Mouse (Mus musculus) limb, embryonic 15.5 days (tissue): Measurements from ENCODE around the gene Abcd2. TPM values are rescaled to one million over a fixed set of nuclear protein-coding genes. Genes with fewer than 3 reads are reported as not detected.

ENCODE experiments used
- ATAC-seq: fragments of 200-750 bp; cut with Nextera tagmentation; 2 replicates; pipeline ENCODE4 v1.8.0; 2017; ENCODE audit warnings: low read depth, moderate TSS enrichment; ENCODE audit not compliant: insufficient number of reproducible peaks, low FRiP score, low TSS enrichment
- H3K27ac ChIP-seq: fragments of 300-500 bp; sonication (generic); 2 replicates; pipeline ENCODE4 v1.5.1; 2015; ENCODE audit warnings: moderate library complexity, mild to moderate bottlenecking, inconsistent platforms
- H3K27me3 ChIP-seq: fragments of 300-500 bp; sonication (generic); 2 replicates; pipeline ENCODE4 v1.6.1; 2015; ENCODE audit warnings: inconsistent platforms
- H3K36me3 ChIP-seq: fragments of 300-500 bp; sonication (generic); 2 replicates; pipeline ENCODE4 v1.6.1; 2015; ENCODE audit warnings: inconsistent platforms
- H3K4me1 ChIP-seq: fragments of 300-500 bp; sonication (generic); 2 replicates; pipeline ENCODE4 v1.6.1; 2015; ENCODE audit warnings: inconsistent platforms
- H3K4me2 ChIP-seq: fragments of 300-500 bp; sonication (generic); 2 replicates; pipeline ENCODE4 v1.6.1; 2015; ENCODE audit warnings: mild to moderate bottlenecking, inconsistent platforms
- H3K4me3 ChIP-seq: fragments of 300-500 bp; sonication (generic); 2 replicates; pipeline ENCODE4 v1.5.1; 2015; ENCODE audit warnings: mild to moderate bottlenecking, inconsistent platforms
- H3K9ac ChIP-seq: fragments of 300-500 bp; sonication (generic); 2 replicates; pipeline ENCODE4 v1.6.1; 2015; ENCODE audit warnings: inconsistent platforms
- H3K9me3 ChIP-seq: fragments of 300-500 bp; sonication (generic); 2 replicates; pipeline ENCODE4 v1.6.1; 2016; ENCODE audit warnings: inconsistent platforms
- WGBS: fragments of 180-500 bp; shearing (Covaris S2); methylation state at CpG from one replicate; pipeline ENCODE4 v1.1.7; 2015; 5-methylcytosine and 5-hydroxymethylcytosine counted together
- polyA plus RNA-seq: library from polyadenylated mRNA; unstranded; fragments of >200 nt; fragmentation: Nextera tagmentation; extraction: Ambion mirVana; gene quantifications from 2 replicates; pipeline ENCODE4 v1.2.1, GENCODE M21; 2015

Abcd2 gene
- polyA plus RNA-seq, 1 experiment from 2014 or later, result 1.6 TPM

GRCm38 (mm10) chr15:91186358-91186757, 5.2 kb downstream of the Abcd2 start:
- Histone ChIP-seq H3K27me3 (no peaks in the 10 kb centered on the region), H3K4me2 (no peak overlapping the region), H3K27ac (no peak overlapping the region), H3K4me1 (peaks cover 7% of the 10 kb centered on the region), H3K9me3 (no peaks in the 10 kb centered on the region), H3K36me3 (no peaks in the 10 kb centered on the region), H3K4me3 (no peak overlapping the region), H3K9ac (no peak overlapping the region)
- 72% methylated on average over 6 of the region's 6 CpGs for WGBS
- no peak for ATAC-seq

DNA sequence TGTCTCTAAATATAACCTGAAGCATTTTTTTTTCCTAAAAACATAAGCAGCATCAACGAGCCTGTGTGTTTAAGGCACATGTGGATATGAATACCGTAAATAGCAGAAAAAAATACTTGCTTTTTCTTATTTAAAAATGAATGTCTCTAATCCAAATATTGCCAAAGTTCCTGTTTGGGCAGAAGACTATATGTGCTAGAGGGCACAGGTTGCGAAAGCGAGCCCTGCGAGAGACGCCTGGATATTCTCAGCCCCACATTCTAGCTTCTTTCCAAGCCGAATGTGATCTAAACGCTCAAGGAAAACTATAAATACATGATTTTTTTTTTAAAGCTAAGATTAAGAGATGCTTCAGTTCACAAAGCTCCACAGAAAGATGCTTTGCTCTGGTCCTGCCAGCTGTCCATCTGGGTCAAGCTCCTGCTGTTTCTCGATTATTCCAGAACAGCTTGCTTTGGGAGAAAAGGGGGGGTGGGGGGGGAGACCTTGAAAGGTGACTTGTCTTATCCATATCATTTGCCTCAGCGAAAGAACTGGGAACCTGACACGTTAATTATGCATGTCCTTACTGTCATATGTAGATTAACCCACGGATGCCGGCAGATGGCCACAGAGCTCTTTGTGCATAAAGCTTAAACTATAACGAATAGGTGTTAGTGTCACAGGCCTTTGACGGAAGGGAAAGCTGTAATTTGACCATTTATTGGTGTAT, 11.5 kb downstream of the Abcd2 start:
- WGBS, result 71% methylated on average over 15 of the region's 15 CpGs
- Histone ChIP-seq H3K4me2 (no peak overlapping the region), H3K9ac (no peak overlapping the region), H3K36me3 (no peaks in the 10 kb centered on the region), H3K27me3 (no peaks in the 10 kb centered on the region), H3K27ac (no peak overlapping the region), H3K9me3 (no peaks in the 10 kb centered on the region), H3K4me1 (no peaks in the 10 kb centered on the region), H3K4me3 (no peak overlapping the region)
- no peak for ATAC-seq

DNA sequence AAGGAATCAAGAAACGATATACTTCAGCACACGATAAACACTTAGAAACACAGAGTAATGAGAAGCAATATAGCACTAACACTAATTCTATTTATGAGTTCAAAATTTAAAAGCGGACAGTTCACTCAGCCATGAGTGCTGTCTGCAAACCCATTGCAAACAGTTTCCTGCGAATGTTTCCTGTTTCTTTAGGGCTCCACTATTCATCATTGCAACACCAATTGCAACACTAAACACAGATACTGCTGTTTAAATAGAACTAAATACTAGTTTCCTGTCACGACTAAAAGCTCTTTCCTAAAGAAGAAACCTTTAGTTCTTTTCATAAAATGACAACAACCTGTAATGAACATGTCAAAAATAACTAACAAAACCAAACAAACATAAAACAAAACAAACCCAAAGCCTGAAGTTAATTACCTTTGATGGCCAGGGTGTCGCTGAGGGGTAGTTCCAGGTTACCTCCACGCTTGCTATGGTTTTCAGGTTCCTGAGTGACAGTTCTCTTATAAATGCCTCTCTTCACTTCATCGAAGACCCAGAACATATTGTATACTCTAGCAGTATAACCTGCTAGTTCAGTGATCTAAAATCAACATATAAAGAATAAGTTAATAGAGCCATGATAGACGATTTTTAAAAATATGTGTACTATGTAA, 12.8 kb downstream of the Abcd2 start:
- Histone ChIP-seq H3K36me3 (no peaks in the 10 kb centered on the region), H3K9ac (no peak overlapping the region), H3K4me1 (no peaks in the 10 kb centered on the region), H3K4me3 (no peak overlapping the region), H3K27me3 (no peaks in the 10 kb centered on the region), H3K9me3 (no peaks in the 10 kb centered on the region), H3K4me2 (no peak overlapping the region), H3K27ac (no peak overlapping the region)
- ATAC-seq, result no peak
- WGBS, result 68% methylated on average over 9 of the region's 9 CpGs

DNA sequence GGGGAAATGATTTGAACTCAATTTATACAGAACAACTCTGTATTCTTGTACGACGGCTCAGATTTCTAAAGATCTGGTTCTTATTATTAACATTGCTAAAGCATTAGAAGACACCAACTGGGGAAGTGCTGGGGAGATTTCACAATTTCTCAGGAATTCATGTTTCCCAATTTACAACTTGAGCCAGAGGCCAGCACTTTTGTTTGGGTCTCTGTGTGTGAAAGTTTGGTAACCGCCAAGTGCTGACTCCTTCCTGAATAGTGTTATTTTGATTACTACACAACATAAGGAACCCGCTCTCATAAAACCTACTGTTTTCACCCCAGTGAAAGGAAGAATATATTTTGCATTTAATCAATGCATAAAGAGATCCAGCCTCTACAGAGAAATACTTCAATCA, 19.4 kb downstream of the Abcd2 start:
- Histone ChIP-seq H3K4me3 (no peak overlapping the region), H3K4me2 (no peak overlapping the region), H3K4me1 (peaks cover 8% of the 10 kb centered on the region; the same call in 1 of the 2 replicates), H3K9ac (no peak overlapping the region), H3K36me3 (no peaks in the 10 kb centered on the region), H3K27me3 (no peaks in the 10 kb centered on the region), H3K27ac (no peak overlapping the region), H3K9me3 (no peaks in the 10 kb centered on the region)
- ATAC-seq, result no peak
- 34% methylated on average over 4 of the region's 4 CpGs for WGBS

GRCm38 (mm10) chr15:91171332-91171731, 20.3 kb downstream of the Abcd2 start:
- no peak overlapping the region for H3K4me2 ChIP-seq
- WGBS, result 56% methylated on average over 4 of the region's 4 CpGs
- no peak for ATAC-seq
- H3K4me1 ChIP-seq, result peaks cover 8% of the 10 kb centered on the region; the same call in 1 of the 2 replicates
- H3K36me3 ChIP-seq, result no peaks in the 10 kb centered on the region
- H3K27me3 ChIP-seq, result no peaks in the 10 kb centered on the region
- no peak overlapping the region for H3K9ac ChIP-seq
- no peak overlapping the region for H3K4me3 ChIP-seq
- H3K9me3 ChIP-seq, result no peaks in the 10 kb centered on the region
- H3K27ac ChIP-seq, result no peak overlapping the region

- Histone ChIP-seq H3K9me3 (no peaks in the 10 kb centered on the region), H3K27me3 (no peaks in the 10 kb centered on the region), H3K9ac (no peak overlapping the region), H3K4me1 (peaks cover 8% of the 10 kb centered on the region; the same call in 1 of the 2 replicates), H3K36me3 (no peaks in the 10 kb centered on the region), H3K4me3 (no peak overlapping the region), H3K4me2 (no peak overlapping the region), H3K27ac (no peak overlapping the region)
- WGBS, result 66% methylated on average over 9 of the region's 9 CpGs
- no peak for ATAC-seq
These were observed 20.8 kb downstream of the Abcd2 start for GRCm38 (mm10) chr15:91170602-91171328.

DNA sequence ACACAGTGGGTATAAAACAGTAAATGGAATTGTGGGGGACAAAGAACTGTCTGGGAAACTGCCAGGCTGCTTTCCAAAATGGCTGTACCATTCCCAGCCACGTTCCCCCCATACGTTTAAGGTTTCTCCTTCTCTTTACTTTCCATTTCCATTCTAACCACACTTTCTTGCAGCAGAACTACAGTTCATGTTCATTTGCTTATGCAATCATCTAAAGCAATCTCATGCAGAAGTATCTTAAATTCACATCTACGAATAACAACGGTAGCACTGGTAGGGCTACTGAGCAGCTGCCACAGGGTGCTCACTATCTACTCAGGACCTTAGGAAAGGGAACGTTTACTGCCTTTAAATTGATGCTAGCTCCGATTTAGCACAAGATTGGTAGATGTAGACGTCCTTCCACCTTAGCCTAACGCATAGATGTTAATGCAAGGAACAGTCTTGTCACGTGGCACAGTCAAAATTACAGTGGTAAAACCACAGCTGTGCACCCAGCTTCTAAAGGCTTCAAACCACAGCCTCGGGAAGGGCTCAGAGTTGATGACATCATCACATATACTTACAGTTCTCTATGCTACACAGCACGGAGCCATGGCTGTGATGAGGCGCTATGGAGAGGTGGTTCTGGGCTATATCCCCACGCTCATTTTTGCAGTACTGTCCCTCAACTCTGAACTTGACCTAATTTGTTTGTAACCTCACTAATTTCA, 23.6 kb downstream of the Abcd2 start:
- Histone ChIP-seq H3K27me3 (no peaks in the 10 kb centered on the region), H3K9me3 (no peaks in the 10 kb centered on the region), H3K27ac (no peak overlapping the region), H3K36me3 (no peaks in the 10 kb centered on the region), H3K9ac (no peak overlapping the region), H3K4me2 (no peak overlapping the region), H3K4me1 (peaks cover 8% of the 10 kb centered on the region; the same call in 1 of the 2 replicates), H3K4me3 (no peak overlapping the region)
- no peak for ATAC-seq
- 74% methylated on average over 13 of the region's 13 CpGs for WGBS

- H3K4me3 ChIP-seq, result no peak overlapping the region
- H3K36me3 ChIP-seq, result no peaks in the 10 kb centered on the region
- H3K9ac ChIP-seq, result no peak overlapping the region
- H3K4me1 ChIP-seq, result no peaks in the 10 kb centered on the region
- no peaks in the 10 kb centered on the region for H3K9me3 ChIP-seq
- ATAC-seq, result no peak
- WGBS, result 8% methylated on average over 5 of the region's 5 CpGs
- no peaks in the 10 kb centered on the region for H3K27me3 ChIP-seq
- no peak overlapping the region for H3K27ac ChIP-seq
- no peak overlapping the region for H3K4me2 ChIP-seq
These were observed 26.6 kb downstream of the Abcd2 start for GRCm38 (mm10) chr15:91165021-91165420.

GRCm38 (mm10) chr15:91163454-91163853, 28.1 kb downstream of the Abcd2 start:
- ATAC-seq, result no peak
- H3K36me3 ChIP-seq, result no peaks in the 10 kb centered on the region
- no peaks in the 10 kb centered on the region for H3K9me3 ChIP-seq
- H3K4me2 ChIP-seq, result no peak overlapping the region
- H3K9ac ChIP-seq, result no peak overlapping the region
- no peak overlapping the region for H3K4me3 ChIP-seq
- H3K27me3 ChIP-seq, result no peaks in the 10 kb centered on the region
- WGBS, result 79% methylated on average over 2 of the region's 2 CpGs
- no peaks in the 10 kb centered on the region for H3K4me1 ChIP-seq
- H3K27ac ChIP-seq, result no peak overlapping the region

DNA sequence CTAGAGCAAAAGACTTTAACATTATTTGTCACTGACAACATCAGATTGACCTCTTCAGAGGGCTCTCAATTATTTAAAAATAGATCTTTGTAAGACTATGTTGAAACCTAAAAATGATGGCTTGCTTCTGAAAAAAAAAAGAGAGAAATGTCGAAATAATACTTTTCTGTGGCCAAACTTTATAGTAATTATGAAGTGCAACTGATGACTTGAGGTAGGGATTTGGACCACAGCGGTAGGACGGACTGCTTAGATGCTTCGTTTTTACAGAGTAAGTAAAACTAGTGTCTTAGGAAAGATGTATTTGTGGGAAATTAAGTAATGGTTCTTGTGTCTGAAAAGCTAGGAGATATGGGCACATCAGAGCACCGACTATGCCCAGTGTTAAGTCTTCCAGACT, 30.4 kb downstream of the Abcd2 start:
- no peaks in the 10 kb centered on the region for H3K9me3 ChIP-seq
- no peak overlapping the region for H3K4me3 ChIP-seq
- no peaks in the 10 kb centered on the region for H3K36me3 ChIP-seq
- H3K27me3 ChIP-seq, result no peaks in the 10 kb centered on the region
- no peaks in the 10 kb centered on the region for H3K4me1 ChIP-seq
- H3K27ac ChIP-seq, result no peak overlapping the region
- 89% methylated on average over 5 of the region's 5 CpGs for WGBS
- no peak overlapping the region for H3K4me2 ChIP-seq
- no peak for ATAC-seq
- no peak overlapping the region for H3K9ac ChIP-seq

DNA sequence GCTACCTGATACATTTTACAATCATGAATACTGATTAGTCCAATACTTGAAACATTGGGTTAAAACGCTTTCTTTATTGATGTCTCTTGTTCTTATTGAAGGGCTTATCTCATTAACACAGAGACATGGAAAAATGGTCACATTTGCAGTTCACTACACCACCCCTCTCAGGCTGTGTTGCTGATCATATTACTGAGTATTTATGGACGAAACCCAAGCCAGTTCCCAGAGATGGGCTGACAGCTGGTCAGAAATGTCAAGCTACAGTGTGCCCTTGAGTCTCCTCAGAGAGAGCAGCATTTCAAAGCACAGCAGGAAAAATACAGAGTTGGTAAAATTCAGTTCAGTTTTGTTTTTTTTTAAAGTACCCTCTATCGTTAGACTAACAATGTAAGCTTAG, 38.3 kb downstream of the Abcd2 start:
- Histone ChIP-seq H3K4me2 (no peak overlapping the region), H3K9ac (no peak overlapping the region), H3K4me3 (no peak overlapping the region), H3K36me3 (no peaks in the 10 kb centered on the region), H3K27ac (no peak overlapping the region), H3K4me1 (no peaks in the 10 kb centered on the region), H3K9me3 (no peaks in the 10 kb centered on the region), H3K27me3 (no peaks in the 10 kb centered on the region)
- ATAC-seq, result no peak
- 65% methylated on average over 3 of the region's 3 CpGs for WGBS

DNA sequence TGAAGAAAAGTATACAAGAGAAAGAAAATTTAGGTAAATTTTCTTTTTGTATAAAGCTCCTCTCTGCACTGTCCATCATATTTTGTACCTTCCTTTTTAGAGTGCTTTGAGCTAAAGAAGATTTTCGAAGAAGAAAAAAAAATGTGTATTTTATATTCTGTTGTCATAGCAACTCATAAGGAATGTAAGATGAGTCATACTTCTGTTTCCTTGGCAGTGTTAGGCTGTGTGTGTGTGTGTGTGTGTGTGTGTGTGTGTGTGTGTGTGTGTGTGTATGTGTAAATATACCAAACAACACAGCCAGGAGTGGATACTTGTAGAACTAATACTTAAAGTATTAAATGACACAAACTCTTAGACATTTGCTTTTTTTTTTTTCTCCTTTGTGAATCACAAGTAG, 39.0 kb downstream of the Abcd2 start:
- H3K9me3 ChIP-seq, result no peaks in the 10 kb centered on the region
- ATAC-seq, result no peak
- H3K36me3 ChIP-seq, result no peaks in the 10 kb centered on the region
- no peak overlapping the region for H3K4me2 ChIP-seq
- H3K4me3 ChIP-seq, result no peak overlapping the region
- H3K27ac ChIP-seq, result no peak overlapping the region
- H3K9ac ChIP-seq, result no peak overlapping the region
- H3K27me3 ChIP-seq, result no peaks in the 10 kb centered on the region
- no peaks in the 10 kb centered on the region for H3K4me1 ChIP-seq
- 42% methylated on average over 1 of the region's 1 CpGs for WGBS
